Mouse (Mus musculus): ENCODE measurements around the gene Spag4. TPM values are rescaled to one million over a fixed set of nuclear protein-coding genes. Genes with fewer than 3 reads are reported as not detected.
"Not testable (repeated sequence)": the region's sequence is repeated elsewhere in the genome, so short reads cannot be mapped to it uniquely, and the experiment has no call there.

Spag4 gene
- polyA plus RNA-seq, 1 experiment from 2014 or later, result 4.7 TPM

DNA sequence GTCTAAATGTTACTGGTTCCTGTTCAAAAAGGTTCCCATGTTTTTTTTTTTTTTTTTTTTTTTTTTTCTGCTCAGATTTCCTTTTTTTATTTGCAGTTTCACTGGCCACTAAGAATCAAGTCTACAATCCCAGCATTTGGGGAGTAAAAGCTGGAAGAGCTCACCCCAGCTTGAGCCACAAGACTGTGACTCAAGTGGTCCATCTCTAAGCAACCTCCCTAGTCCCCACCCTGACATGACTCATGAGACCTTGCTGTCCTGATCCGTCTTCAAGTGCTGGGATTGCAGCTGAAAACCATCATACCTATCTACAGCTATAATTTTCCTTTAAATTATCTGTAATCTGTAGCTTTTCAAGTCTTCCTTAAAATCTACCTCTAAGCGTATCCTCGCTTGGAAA, 19.6 kb downstream of the Spag4 start:
- Histone ChIP-seq H3K9ac (replicated peaks; ENCODE audit: low read length) (no peak overlapping the region), H3K4me1 (ENCODE audit: control insufficient read depth, insufficient read depth, low read length) (no peaks in the 10 kb centered on the region), H3K4me2 (ENCODE audit: low read length) (no peak overlapping the region), H3K4me3 (replicated peaks; ENCODE audit: low read depth, low read length) (no peak overlapping the region), H3K36me3 (ENCODE audit: control insufficient read depth, insufficient read depth, low read length) (peaks cover under 1% of the 10 kb centered on the region), H3K27me3 (ENCODE audit: control insufficient read depth, insufficient read depth, low read length) (no peaks in the 10 kb centered on the region), H3K9me3 (ENCODE audit: control insufficient read depth, low read length) (no peaks in the 10 kb centered on the region), H3K27ac (replicated peaks; ENCODE audit: low read depth, low read length) (no peak overlapping the region)
- ATAC-seq (ENCODE audit: low FRiP score, low TSS enrichment) (no peak), DNase-seq (no peak)
- WGBS, result 92% methylated on average over 3 of the region's 3 CpGs

DNA sequence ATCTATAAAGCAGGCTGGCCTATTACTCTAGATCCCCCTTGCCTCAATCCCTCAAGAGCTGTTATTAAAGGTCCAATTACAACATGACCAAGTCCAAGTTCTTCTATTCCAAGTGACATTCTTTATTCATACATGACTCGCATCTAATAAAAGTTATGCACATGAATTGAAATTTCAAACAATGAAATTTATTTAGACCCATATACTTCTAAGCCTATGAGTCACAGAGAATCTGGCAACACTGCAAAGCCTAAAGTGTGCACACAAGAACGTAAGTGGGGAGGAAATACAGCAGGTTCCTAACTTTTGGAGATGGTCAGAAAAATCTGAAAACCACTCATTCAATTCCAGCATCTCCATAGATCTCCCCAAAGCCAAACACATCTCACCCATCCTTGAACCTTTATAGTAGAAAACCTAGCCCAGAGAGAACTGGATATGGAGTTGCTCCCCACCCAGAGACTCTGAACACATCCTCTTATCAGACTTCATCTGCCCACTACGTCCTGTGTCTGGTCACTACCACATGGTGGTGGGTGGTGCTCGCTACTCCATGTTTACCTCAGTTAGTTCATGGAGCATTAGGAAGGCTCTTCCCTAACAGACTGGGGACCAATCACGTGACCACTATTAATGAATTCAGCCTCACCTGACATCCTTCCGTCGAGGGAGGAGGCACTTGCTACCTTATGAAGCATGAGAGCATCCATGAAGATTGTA, 22.6 kb downstream of the Spag4 start:
- no peaks in the 10 kb centered on the region for H3K27me3 ChIP-seq (ENCODE audit: control insufficient read depth, insufficient read depth, low read length)
- no peak overlapping the region; the same call in 1 of the 2 replicates for H3K27ac ChIP-seq (replicated peaks; ENCODE audit: low read depth, low read length)
- no peak overlapping the region for H3K4me2 ChIP-seq (ENCODE audit: low read length)
- H3K9ac ChIP-seq (replicated peaks; ENCODE audit: low read length), result no peak overlapping the region
- WGBS, result 91% methylated on average over 7 of the region's 7 CpGs
- H3K4me3 ChIP-seq (replicated peaks; ENCODE audit: low read depth, low read length), result no peak overlapping the region
- peaks cover 3% of the 10 kb centered on the region; the same call in 1 of the 2 replicates for H3K4me1 ChIP-seq (ENCODE audit: control insufficient read depth, insufficient read depth, low read length)
- ATAC-seq (ENCODE audit: low FRiP score, low TSS enrichment) (no peak), DNase-seq (no peak)
- H3K36me3 ChIP-seq (ENCODE audit: control insufficient read depth, insufficient read depth, low read length), result peaks cover 6% of the 10 kb centered on the region
- no peaks in the 10 kb centered on the region for H3K9me3 ChIP-seq (ENCODE audit: control insufficient read depth, low read length)

DNA sequence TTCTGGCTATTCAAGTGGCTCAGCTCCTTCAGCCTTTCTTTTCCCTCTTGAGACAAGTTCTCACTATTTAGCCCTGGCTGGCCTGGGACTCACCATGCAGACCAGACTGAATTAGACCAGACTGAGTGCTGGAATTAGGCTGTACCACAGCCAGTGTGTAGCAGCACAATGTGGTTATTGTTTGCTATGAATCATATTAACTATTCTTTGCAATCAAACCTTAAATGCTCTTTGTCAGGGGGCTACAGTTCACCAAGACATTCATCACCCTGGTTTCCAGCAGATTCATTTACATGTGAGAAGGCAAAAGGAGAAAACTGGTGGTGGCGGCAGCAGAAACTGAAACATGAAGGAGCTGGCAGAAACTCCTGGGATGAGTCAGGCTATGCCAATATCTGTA, 24.8 kb downstream of the Spag4 start:
- H3K27ac ChIP-seq (replicated peaks; ENCODE audit: low read depth, low read length), result 0 out of 2 replicates have a peak overlapping the region, but pooled peaks have one; percentile 13
- 19% methylated on average over 1 of the region's 1 CpGs for WGBS
- no peak overlapping the region for H3K4me2 ChIP-seq (ENCODE audit: low read length)
- ATAC-seq (ENCODE audit: low FRiP score, low TSS enrichment) (no peak), DNase-seq (peak; percentile 35)
- H3K9ac ChIP-seq (replicated peaks; ENCODE audit: low read length), result no peak overlapping the region
- peaks cover 3% of the 10 kb centered on the region; the same call in 1 of the 2 replicates for H3K4me1 ChIP-seq (ENCODE audit: control insufficient read depth, insufficient read depth, low read length)
- H3K4me3 ChIP-seq (replicated peaks; ENCODE audit: low read depth, low read length), result no peak overlapping the region
- no peaks in the 10 kb centered on the region for H3K27me3 ChIP-seq (ENCODE audit: control insufficient read depth, insufficient read depth, low read length)
- H3K9me3 ChIP-seq (ENCODE audit: control insufficient read depth, low read length), result no peaks in the 10 kb centered on the region
- H3K36me3 ChIP-seq (ENCODE audit: control insufficient read depth, insufficient read depth, low read length), result peaks cover 14% of the 10 kb centered on the region

GRCm38 (mm10) chr2:156091926-156092325, 27.0 kb downstream of the Spag4 start:
- Histone ChIP-seq H3K36me3 (ENCODE audit: control insufficient read depth, insufficient read depth, low read length) (peaks cover 35% of the 10 kb centered on the region), H3K4me1 (ENCODE audit: control insufficient read depth, insufficient read depth, low read length) (peaks cover 3% of the 10 kb centered on the region; the same call in 1 of the 2 replicates), H3K9me3 (ENCODE audit: control insufficient read depth, low read length) (no peaks in the 10 kb centered on the region), H3K27ac (replicated peaks; ENCODE audit: low read depth, low read length) (no peak overlapping the region), H3K4me3 (replicated peaks; ENCODE audit: low read depth, low read length) (no peak overlapping the region), H3K9ac (replicated peaks; ENCODE audit: low read length) (no peak overlapping the region), H3K4me2 (ENCODE audit: low read length) (no peak overlapping the region), H3K27me3 (ENCODE audit: control insufficient read depth, insufficient read depth, low read length) (no peaks in the 10 kb centered on the region)
- no peak for ATAC-seq (ENCODE audit: low FRiP score, low TSS enrichment)
- no peak for DNase-seq
- WGBS, result 85% methylated on average over 5 of the region's 5 CpGs

- peak; percentile 57 for DNase-seq
- Histone ChIP-seq H3K4me2 (ENCODE audit: low read length) (peak overlapping the region; percentile 74), H3K4me3 (replicated peaks; ENCODE audit: low read depth, low read length) (peak overlapping the region; percentile 97), H3K27me3 (ENCODE audit: control insufficient read depth, insufficient read depth, low read length) (no peaks in the 10 kb centered on the region), H3K27ac (replicated peaks; ENCODE audit: low read depth, low read length) (peak overlapping the region; percentile 92), H3K36me3 (ENCODE audit: control insufficient read depth, insufficient read depth, low read length) (no peaks in the 10 kb centered on the region), H3K9ac (replicated peaks; ENCODE audit: low read length) (peak overlapping the region; percentile 96), H3K9me3 (ENCODE audit: control insufficient read depth, low read length) (no peaks in the 10 kb centered on the region), H3K4me1 (ENCODE audit: control insufficient read depth, insufficient read depth, low read length) (peaks cover 16% of the 10 kb centered on the region)
- peak; percentile 34; the same call in 1 of the 2 replicates for ATAC-seq (ENCODE audit: low FRiP score, low TSS enrichment)
- 1% methylated on average over 16 of the region's 16 CpGs for WGBS
Observed at GRCm38 (mm10) chr2:156110627-156111357, 45.8 kb downstream of the Spag4 start.

GRCm38 (mm10) chr2:156111358-156112079, 46.5 kb downstream of the Spag4 start, which contains the start of the genes Cpne1 and Rbm12:
Cpne1 (minus strand) TSS chr2:156111965.
Rbm12 (minus strand) TSS chr2:156111978.
- under 1% methylated on average over 74 of the region's 74 CpGs for WGBS
- H3K9ac ChIP-seq (replicated peaks; ENCODE audit: low read length), result peak within 1 kb of the TSS; percentile 96
- no peaks in the 10 kb centered on the region for H3K27me3 ChIP-seq (ENCODE audit: control insufficient read depth, insufficient read depth, low read length)
- peak within 1 kb of the TSS; percentile 97 for H3K4me3 ChIP-seq (replicated peaks; ENCODE audit: low read depth, low read length)
- ATAC-seq (ENCODE audit: low FRiP score, low TSS enrichment) (peak; percentile 92), DNase-seq (peak; percentile 98)
- H3K4me2 ChIP-seq (ENCODE audit: low read length), result peak within 1 kb of the TSS; percentile 74
- H3K9me3 ChIP-seq (ENCODE audit: control insufficient read depth, low read length), result no peaks in the 10 kb centered on the region
- peak within 1 kb of the TSS; percentile 92 for H3K27ac ChIP-seq (replicated peaks; ENCODE audit: low read depth, low read length)
- H3K4me1 ChIP-seq (ENCODE audit: control insufficient read depth, insufficient read depth, low read length), result peaks cover 16% of the 10 kb centered on the region
- no peaks in the 10 kb centered on the region for H3K36me3 ChIP-seq (ENCODE audit: control insufficient read depth, insufficient read depth, low read length)

DNA sequence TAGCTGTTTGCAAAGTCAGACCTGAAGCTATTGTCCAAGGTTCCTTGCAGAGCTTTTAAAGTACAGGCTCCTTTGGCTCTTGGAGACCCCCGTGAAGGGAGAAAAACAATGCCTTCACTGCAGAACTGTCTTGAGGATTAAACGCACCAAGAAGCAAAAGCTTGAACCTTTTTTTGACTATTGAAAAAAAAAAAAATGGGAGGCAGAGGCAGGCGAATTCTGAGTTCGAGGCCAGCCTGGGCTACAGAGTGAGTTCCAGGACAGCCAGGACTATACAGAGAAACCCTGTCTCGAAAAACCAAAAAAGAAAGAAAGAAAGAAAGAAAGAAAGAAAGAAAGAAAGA, 47.1 kb downstream of the Spag4 start:
- ATAC-seq (ENCODE audit: low FRiP score, low TSS enrichment), result not testable (repeated sequence)

DNA sequence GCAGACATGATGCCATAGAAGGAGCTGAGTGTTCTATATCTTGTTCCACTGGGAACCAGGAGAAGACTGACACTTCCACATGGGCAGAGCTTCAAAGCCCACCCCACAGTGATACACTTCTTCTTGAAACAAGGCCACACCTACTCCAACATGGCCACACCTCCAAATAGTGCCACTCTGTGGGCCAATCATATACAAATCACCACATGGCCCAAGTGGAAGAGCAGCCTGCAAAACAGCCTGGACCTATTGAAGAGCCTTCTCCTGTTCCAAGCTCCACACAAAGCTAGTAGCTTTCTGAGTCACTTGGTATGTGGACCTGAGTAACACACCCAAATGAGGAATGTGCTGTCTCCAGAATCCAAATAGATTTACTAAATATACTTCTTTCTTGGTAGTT, 54.6 kb downstream of the Spag4 start:
- Histone ChIP-seq H3K9ac (replicated peaks; ENCODE audit: low read length) (no peak overlapping the region), H3K9me3 (ENCODE audit: control insufficient read depth, low read length) (no peaks in the 10 kb centered on the region), H3K27ac (replicated peaks; ENCODE audit: low read depth, low read length) (no peak overlapping the region), H3K36me3 (ENCODE audit: control insufficient read depth, insufficient read depth, low read length) (peaks cover 12% of the 10 kb centered on the region; the same call in 1 of the 2 replicates), H3K27me3 (ENCODE audit: control insufficient read depth, insufficient read depth, low read length) (no peaks in the 10 kb centered on the region), H3K4me3 (replicated peaks; ENCODE audit: low read depth, low read length) (no peak overlapping the region), H3K4me2 (ENCODE audit: low read length) (no peak overlapping the region), H3K4me1 (ENCODE audit: control insufficient read depth, insufficient read depth, low read length) (no peaks in the 10 kb centered on the region)
- no peak for DNase-seq
- ATAC-seq (ENCODE audit: low FRiP score, low TSS enrichment), result no peak

More for the DNA sequence above, 47.1 kb downstream of the Spag4 start:
- 19% methylated on average over 5 of the region's 5 CpGs for WGBS
- Histone ChIP-seq H3K27ac (replicated peaks; ENCODE audit: low read depth, low read length) (peak overlapping the region; percentile 92), H3K4me2 (ENCODE audit: low read length) (peak overlapping the region; percentile 74), H3K4me3 (replicated peaks; ENCODE audit: low read depth, low read length) (peak overlapping the region; percentile 97), H3K9ac (replicated peaks; ENCODE audit: low read length) (peak overlapping the region; percentile 96; the same call in 1 of the 2 replicates), H3K4me1 (ENCODE audit: control insufficient read depth, insufficient read depth, low read length) (peaks cover 16% of the 10 kb centered on the region)
- H3K27me3 ChIP-seq (ENCODE audit: control insufficient read depth, insufficient read depth, low read length); DNase-seq; H3K36me3 ChIP-seq (ENCODE audit: control insufficient read depth, insufficient read depth, low read length); H3K9me3 ChIP-seq (ENCODE audit: control insufficient read depth, low read length): not testable (repeated sequence)

Data from midbrain, embryonic 14.5 days (tissue).